Mouse (Mus musculus) CH12.LX (cell line): ENCODE measurements around the gene 4921507P07Rik. TPM values are rescaled to one million over a fixed set of nuclear protein-coding genes. Genes with fewer than 3 reads are reported as not detected.

Experiments
- DNase-seq: peaks from one replicate; pipeline ENCODE4 v3.0.0-alpha.2; 2013; ENCODE audit errors: extremely low read depth
- H3K27ac ChIP-seq: 2 replicates; pipeline ENCODE4 v1.5.1; 2012; ENCODE audit warnings: low read depth, mild to moderate bottlenecking, control low read depth, moderate library complexity; ENCODE audit not compliant: insufficient read depth
- H3K27me3 ChIP-seq: replicated peaks from 2 replicates; pipeline ENCODE3; 2012; ENCODE audit warnings: inconsistent platforms
- H3K36me3 ChIP-seq, 2 experiments: replicated peaks in 1 of 2; 2 replicates each; pipeline versions ENCODE3 to v1.6.1; 2012; ENCODE audit warnings: inconsistent platforms in 1 of 2, low read length in 1 of 2, mild to moderate bottlenecking in 1 of 2, mixed read lengths in 1 of 2, moderate library complexity in 1 of 2; ENCODE audit not compliant: control insufficient read depth in 1 of 2, insufficient read depth in 1 of 2
- H3K4me1 ChIP-seq, 2 experiments: 2 replicates each; pipeline ENCODE4 v1.6.1; 2012; ENCODE audit warnings: inconsistent platforms in 1 of 2, moderate library complexity in 1 of 2; ENCODE audit not compliant: insufficient read depth in 2 of 2, control insufficient read depth in 1 of 2
- H3K4me2 ChIP-seq: 2 replicates; pipeline ENCODE4 v1.6.1; 2012; ENCODE audit warnings: low read depth, mild to moderate bottlenecking, control low read depth; ENCODE audit not compliant: poor library complexity, insufficient read depth, severe bottlenecking
- H3K4me3 ChIP-seq, 3 experiments: fragments of 150-350 bp in 1 of 3; sonication (generic) in 1 of 3; replicated peaks in 1 of 3; 2 replicates each; pipeline versions ENCODE3 to v1.5.1; 2011 to 2012; ENCODE audit warnings: low read depth in 2 of 3, low read length in 2 of 3, mild to moderate bottlenecking in 2 of 3, moderate library complexity in 2 of 3, control low read depth in 1 of 3, improper control_type of control experiment in 1 of 3, inconsistent platforms in 1 of 3, mixed read lengths in 1 of 3; ENCODE audit not compliant: poor library complexity in 1 of 3
- H3K79me2 ChIP-seq: replicated peaks from 2 replicates; pipeline ENCODE4 v1.6.1; 2012; ENCODE audit warnings: mild to moderate bottlenecking, moderate library complexity; ENCODE audit not compliant: control insufficient read depth, poor library complexity, insufficient read depth, severe bottlenecking; ENCODE audit errors: extremely low read depth
- H3K9ac ChIP-seq: 2 replicates; pipeline ENCODE4 v1.6.1; 2012; ENCODE audit warnings: low read depth, mild to moderate bottlenecking, control low read depth, moderate library complexity; ENCODE audit not compliant: insufficient read depth
- H3K9me3 ChIP-seq: replicated peaks from 2 replicates; pipeline ENCODE3; 2012; ENCODE audit warnings: low read length, inconsistent platforms, mixed read lengths
- CHD2 ChIP-seq: IDR thresholded peaks from 2 replicates; pipeline ENCODE4 v1.6.1; 2011; ENCODE audit warnings: low read length, improper control_type of control experiment
- CTCF ChIP-seq, 2 experiments: IDR thresholded peaks in 1 of 2; conservative IDR thresholded peaks in 1 of 2; 2 replicates each; pipeline ENCODE4 v1.5.1; 2011 to 2012; ENCODE audit warnings: low read depth in 2 of 2, low read length in 2 of 2, improper control_type of control experiment in 1 of 2, inconsistent platforms in 1 of 2, mild to moderate bottlenecking in 1 of 2, moderate library complexity in 1 of 2
- E2F4 ChIP-seq: IDR thresholded peaks from 2 replicates; pipeline ENCODE4 v1.6.1; 2011; ENCODE audit warnings: low read depth, low read length, improper control_type of control experiment; ENCODE audit not compliant: insufficient replicate concordance
- EP300 ChIP-seq: IDR thresholded peaks from 2 replicates; pipeline ENCODE4 v1.6.1; 2011; ENCODE audit warnings: low read length, improper control_type of control experiment
- ETS1 ChIP-seq: conservative IDR thresholded peaks from 2 replicates; pipeline ENCODE4 v1.6.1; 2012; ENCODE audit warnings: low read depth, mild to moderate bottlenecking, inconsistent platforms, low read length, improper control_type of control experiment, moderate library complexity
- HCFC1 ChIP-seq: IDR thresholded peaks from 2 replicates; pipeline ENCODE4 v1.6.1; 2012; ENCODE audit warnings: low read depth, mild to moderate bottlenecking, inconsistent platforms, low read length, improper control_type of control experiment
- IRF4 ChIP-seq: IDR thresholded peaks from 2 replicates; pipeline ENCODE4 v1.6.1; 2014; ENCODE audit warnings: low read depth, mild to moderate bottlenecking, inconsistent platforms, low read length, improper control_type of control experiment
- KAT2A ChIP-seq: IDR thresholded peaks from 2 replicates; pipeline ENCODE4 v1.6.1; 2012; ENCODE audit warnings: low read length, improper control_type of control experiment, inconsistent platforms; ENCODE audit not compliant: insufficient replicate concordance
- MAFK ChIP-seq: IDR thresholded peaks from 2 replicates; pipeline ENCODE4 v1.6.1; 2011; ENCODE audit warnings: low read length, improper control_type of control experiment; ENCODE audit not compliant: insufficient replicate concordance
- MAX ChIP-seq: IDR thresholded peaks from 2 replicates; pipeline ENCODE4 v1.6.1; 2011; ENCODE audit warnings: low read length, improper control_type of control experiment
- MYC ChIP-seq: IDR thresholded peaks from 2 replicates; pipeline ENCODE4 v1.6.1; 2011; ENCODE audit warnings: low read depth, mild to moderate bottlenecking, improper control_type of control experiment, low read length
- NELFE ChIP-seq: IDR thresholded peaks from 2 replicates; pipeline ENCODE4 v1.6.1; 2011; ENCODE audit warnings: low read depth, low read length, improper control_type of control experiment
- NRF1 ChIP-seq: IDR thresholded peaks from 2 replicates; pipeline ENCODE4 v1.6.1; 2014; ENCODE audit warnings: low read depth, mild to moderate bottlenecking, inconsistent platforms, low read length, improper control_type of control experiment, moderate library complexity
- PAX5 ChIP-seq: IDR thresholded peaks from 2 replicates; pipeline ENCODE4 v1.6.1; 2012; ENCODE audit warnings: low read length, inconsistent platforms, mixed read lengths
- POLR2A ChIP-seq: IDR thresholded peaks from 2 replicates; pipeline ENCODE4 v1.6.1; 2011; ENCODE audit warnings: low read depth, mild to moderate bottlenecking, improper control_type of control experiment, low read length
- POLR2AphosphoS2 ChIP-seq: IDR thresholded peaks from 2 replicates; pipeline ENCODE4 v1.6.1; 2011; ENCODE audit warnings: low read depth, low read length, improper control_type of control experiment
- RAD21 ChIP-seq: IDR thresholded peaks from 2 replicates; pipeline ENCODE4 v1.6.1; 2011; ENCODE audit warnings: low read depth, mild to moderate bottlenecking, low read length, improper control_type of control experiment, moderate library complexity
- RCOR1 ChIP-seq: conservative IDR thresholded peaks from 2 replicates; pipeline ENCODE4 v1.6.1; 2012; ENCODE audit warnings: low read depth, mild to moderate bottlenecking, inconsistent platforms, low read length, improper control_type of control experiment
- SIN3A ChIP-seq: IDR thresholded peaks from 2 replicates; pipeline ENCODE4 v1.6.1; 2012; ENCODE audit warnings: low read length, improper control_type of control experiment, inconsistent platforms
- SMC3 ChIP-seq: IDR thresholded peaks from 2 replicates; pipeline ENCODE4 v1.6.1; 2011; ENCODE audit warnings: low read depth, low read length, improper control_type of control experiment
- UBTF ChIP-seq: IDR thresholded peaks from 2 replicates; pipeline ENCODE4 v1.6.1; 2012; ENCODE audit warnings: low read depth, mild to moderate bottlenecking, inconsistent platforms, low read length, improper control_type of control experiment, moderate library complexity
- USF2 ChIP-seq: conservative IDR thresholded peaks from 2 replicates; pipeline ENCODE4 v1.6.1; 2011; ENCODE audit warnings: low read depth, low read length, improper control_type of control experiment
- ZC3H11A ChIP-seq: IDR thresholded peaks from 2 replicates; pipeline ENCODE4 v1.6.1; 2012; ENCODE audit warnings: low read depth, mild to moderate bottlenecking, inconsistent platforms, low read length, improper control_type of control experiment
- ZKSCAN1 ChIP-seq: IDR thresholded peaks from 2 replicates; pipeline ENCODE4 v1.6.1; 2012; ENCODE audit warnings: low read depth, inconsistent platforms, low read length, improper control_type of control experiment, borderline replicate concordance
- ZMIZ1 ChIP-seq: IDR thresholded peaks from 2 replicates; pipeline ENCODE4 v1.6.1; 2012; ENCODE audit warnings: low read depth, mild to moderate bottlenecking, inconsistent platforms, low read length, improper control_type of control experiment
- dilution Hi-C: fragments of 300-500 bp; cut with MboI; formaldehyde crosslinking; loops from 2 replicates; pipeline ENCODE4 v1.14.3; 2020; ENCODE audit warnings: low sequenced_read_pairs; ENCODE audit not compliant: extremely low pct_unique_long_range_greater_than_20kb, extremely low pct_ligation_motif_present
- in situ Hi-C: fragments of 300-500 bp; cut with MboI; formaldehyde crosslinking; loops from 3 replicates; pipeline ENCODE4 v1.14.3; 2019; ENCODE audit warnings: low sequenced_read_pairs, low pct_ligation_motif_present, low pct_unique_long_range_greater_than_20kb, mixed read lengths
- polyA plus RNA-seq: library from polyadenylated mRNA; unstranded; fragments of >175 nt; gene quantifications from 2 replicates; pipeline ENCODE4 v1.2.1, GENCODE M21; 2012; ENCODE audit warnings: low read depth; ENCODE audit not compliant: insufficient read length
- total RNA-seq, 2 experiments: library from RNA; depleted of rRNA; stranded (reverse); fragments of 300-350 nt in 1 of 2; fragments of >200 nt in 1 of 2; gene quantifications; 2 replicates each; pipeline ENCODE4 v1.2.3; 2012 to 2014

4921507P07Rik gene
- total and polyA plus RNA-seq, 3 experiments = 0.13 TPM; not detected in 2

DNA sequence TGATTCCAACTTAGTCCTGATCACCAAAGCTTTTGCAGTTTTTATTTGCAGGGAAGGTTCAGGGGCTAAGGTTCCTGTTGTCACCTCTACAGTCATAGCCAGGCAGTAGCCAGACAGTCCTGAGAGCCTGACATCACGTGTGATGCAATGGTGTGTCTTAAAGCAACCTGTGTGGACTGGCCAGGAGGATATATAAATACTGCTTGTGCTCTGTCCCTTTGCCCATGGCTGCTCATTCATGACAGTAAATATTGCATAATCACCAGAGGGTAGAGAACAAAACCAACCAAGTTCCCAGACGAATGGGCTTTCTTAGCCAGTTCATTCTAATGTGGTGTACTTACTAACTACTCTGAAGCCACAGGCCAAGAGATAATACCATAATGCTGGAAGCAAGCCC lies 9.0 kb downstream of the 4921507P07Rik start:
- Histone ChIP-seq H3K9me3 (no peaks in the 10 kb centered on the region), H3K4me1 (no peaks in the 10 kb centered on the region), H3K27me3 (no peaks in the 10 kb centered on the region), H3K4me3 (no peak overlapping the region), H3K9ac (no peak overlapping the region), H3K36me3 (no peaks in the 10 kb centered on the region), H3K27ac (no peak overlapping the region), H3K4me2 (no peak overlapping the region), H3K79me2 (no peaks in the 10 kb centered on the region)
- dilution Hi-C loops (no loop called here), in situ Hi-C loops (no loop called here)
- DNase-seq = no peak
- TF ChIP-seq RCOR1 (no peak), CHD2 (no peak), RAD21 (no peak), NELFE (no peak), UBTF (no peak), IRF4 (no peak), ZKSCAN1 (no peak), CTCF (conservative IDR thresholded peaks at IDR 0.05 in 1 of 2, IDR thresholded peaks at IDR 0.05 in 1 of 2; ENCODE audit: low read depth in 2 of 2, low read length in 2 of 2) (no peak), POLR2AphosphoS2 (no peak), HCFC1 (no peak), SMC3 (no peak), NRF1 (no peak)

DNA sequence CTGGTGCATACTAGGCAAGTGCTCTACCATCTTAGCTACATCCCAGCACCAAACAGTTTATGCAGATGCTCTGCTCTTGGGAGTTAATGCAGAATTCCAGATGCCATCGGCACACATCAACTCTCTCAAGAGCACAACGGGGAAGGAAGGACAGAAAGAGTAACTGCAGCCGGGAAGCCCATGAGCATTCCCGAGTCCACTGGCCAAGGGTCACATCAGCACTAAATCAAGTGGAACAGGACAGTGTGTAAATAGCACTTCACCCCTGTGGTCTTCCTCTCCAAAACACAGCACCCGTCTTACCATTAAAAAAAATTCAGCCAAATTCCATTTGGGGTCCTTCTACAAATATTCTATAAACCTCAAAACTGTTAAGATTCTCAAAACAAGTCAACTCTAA lies 10.1 kb downstream of the 4921507P07Rik start:
- Histone ChIP-seq H3K27me3 (no peaks in the 10 kb centered on the region), H3K9me3 (no peaks in the 10 kb centered on the region), H3K4me2 (no peak overlapping the region), H3K36me3 (no peaks in the 10 kb centered on the region), H3K79me2 (no peaks in the 10 kb centered on the region), H3K4me3 (no peak overlapping the region)
- dilution Hi-C loops = no loop called here
- TF ChIP-seq MAX = no peak
- no peak for TF ChIP-seq USF2
- no peak for TF ChIP-seq POLR2AphosphoS2
- TF ChIP-seq IRF4 = no peak
- TF ChIP-seq ZMIZ1 = no peak
- no peak for TF ChIP-seq NRF1
- no peak for TF ChIP-seq PAX5
- TF ChIP-seq CHD2 = no peak
- TF ChIP-seq, all 38 proteins: peak for 0
- Histone ChIP-seq H3K27ac (no peak overlapping the region), H3K9ac (no peak overlapping the region), H3K4me1 (no peaks in the 10 kb centered on the region)
- in situ Hi-C loops = no loop called here
- DNase-seq = no peak

GRCm38 (mm10) chr6:50585733-50586132 lies 10.7 kb downstream of the 4921507P07Rik start:
- Histone ChIP-seq H3K4me2 (no peak overlapping the region), H3K4me1 (no peaks in the 10 kb centered on the region), H3K36me3 (no peaks in the 10 kb centered on the region), H3K4me3 (no peak overlapping the region), H3K9me3 (no peaks in the 10 kb centered on the region), H3K27ac (no peak overlapping the region), H3K9ac (no peak overlapping the region), H3K79me2 (no peaks in the 10 kb centered on the region), H3K27me3 (no peaks in the 10 kb centered on the region)
- TF ChIP-seq PAX5 (no peak), ZMIZ1 (no peak), KAT2A (no peak), ETS1 (no peak), MAFK (no peak), IRF4 (no peak), SIN3A (no peak), E2F4 (no peak), EP300 (no peak), MYC (no peak), HCFC1 (no peak), ZC3H11A (no peak), SMC3 (no peak), POLR2A (no peak)
- DNase-seq = no peak
- dilution Hi-C loops = no loop called here
- in situ Hi-C loops = no loop called here
